Mouse (Mus musculus) erythroblast, embryonic 14.5 days (primary cell): ENCODE results near the gene Tex9. TPM values are rescaled to one million over a fixed set of nuclear protein-coding genes. Genes with fewer than 3 reads are reported as not detected.
"Not testable (repeated sequence)": the region's sequence is repeated elsewhere in the genome, so short reads cannot be mapped to it uniquely, and the experiment has no call there.

ENCODE experiments used
- H3K27me3 ChIP-seq: 2 replicates; pipeline ENCODE4 v1.6.1; 2012; ENCODE audit warnings: inconsistent platforms; ENCODE audit not compliant: control insufficient read depth
- H3K36me3 ChIP-seq: 2 replicates; pipeline ENCODE4 v1.6.1; 2012; ENCODE audit warnings: mild to moderate bottlenecking, inconsistent platforms; ENCODE audit not compliant: control insufficient read depth
- H3K4me1 ChIP-seq: 2 replicates; pipeline ENCODE4 v1.6.1; 2012; ENCODE audit warnings: inconsistent platforms; ENCODE audit not compliant: control insufficient read depth
- H3K4me3 ChIP-seq: replicated peaks from 2 replicates; pipeline ENCODE3; 2012; ENCODE audit warnings: moderate library complexity, mild to moderate bottlenecking, inconsistent platforms
- H3K9me3 ChIP-seq: 2 replicates; pipeline ENCODE4 v1.6.1; 2012; ENCODE audit warnings: low read length, inconsistent platforms, mixed read lengths; ENCODE audit not compliant: control insufficient read depth
- GATA1 ChIP-seq: IDR thresholded peaks from 2 replicates; pipeline ENCODE4 v1.6.1; 2012; ENCODE audit warnings: low read length, inconsistent platforms, mixed read lengths
- TAL1 ChIP-seq: IDR thresholded peaks from 3 replicates; pipeline ENCODE4 v1.6.1; 2012; ENCODE audit warnings: low read length, inconsistent platforms, mixed read lengths
- polyA plus RNA-seq: library from polyadenylated mRNA; stranded (reverse); fragments of >175 nt; gene quantifications from 2 replicates; pipeline ENCODE4 v1.2.3, GENCODE M21; 2012

Tex9 gene
- polyA plus RNA-seq, 1 experiment, result 0.13 TPM

DNA sequence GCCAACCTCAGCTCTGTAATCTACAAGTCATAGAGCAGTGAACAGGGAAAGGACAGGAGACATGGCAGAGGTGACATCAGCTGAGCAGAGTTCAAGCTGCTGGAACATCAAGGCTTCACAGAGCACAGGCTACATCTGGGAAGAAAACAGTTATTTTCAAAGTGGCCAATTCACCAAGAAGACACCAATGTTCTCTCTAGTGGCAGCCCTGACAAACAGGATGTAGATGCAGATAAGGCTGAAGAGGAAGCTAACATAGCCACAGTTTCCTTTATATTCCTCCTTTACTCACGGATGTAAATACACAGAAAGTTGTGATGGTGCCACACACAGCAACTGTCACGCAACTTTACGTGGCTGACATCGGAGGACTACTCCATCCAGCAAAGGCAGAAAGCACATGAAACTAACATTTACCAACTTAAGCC, 26.2 kb downstream of the Tex9 start:
- H3K4me1 ChIP-seq, result peaks cover 6% of the 10 kb centered on the region
- no peaks in the 10 kb centered on the region for H3K9me3 ChIP-seq
- H3K4me3 ChIP-seq, result no peak overlapping the region
- H3K27me3 ChIP-seq, result no peaks in the 10 kb centered on the region
- peaks cover 33% of the 10 kb centered on the region for H3K36me3 ChIP-seq
- TF ChIP-seq GATA1 (no peak), TAL1 (no peak)

- Histone ChIP-seq H3K27me3 (no peaks in the 10 kb centered on the region), H3K36me3 (peaks cover 41% of the 10 kb centered on the region), H3K4me1 (peaks cover 6% of the 10 kb centered on the region), H3K9me3 (no peaks in the 10 kb centered on the region), H3K4me3 (no peak overlapping the region)
- TF ChIP-seq GATA1 (no peak), TAL1 (no peak)
These were observed 27.2 kb downstream of the Tex9 start for GRCm38 (mm10) chr9:72464806-72465205.

DNA sequence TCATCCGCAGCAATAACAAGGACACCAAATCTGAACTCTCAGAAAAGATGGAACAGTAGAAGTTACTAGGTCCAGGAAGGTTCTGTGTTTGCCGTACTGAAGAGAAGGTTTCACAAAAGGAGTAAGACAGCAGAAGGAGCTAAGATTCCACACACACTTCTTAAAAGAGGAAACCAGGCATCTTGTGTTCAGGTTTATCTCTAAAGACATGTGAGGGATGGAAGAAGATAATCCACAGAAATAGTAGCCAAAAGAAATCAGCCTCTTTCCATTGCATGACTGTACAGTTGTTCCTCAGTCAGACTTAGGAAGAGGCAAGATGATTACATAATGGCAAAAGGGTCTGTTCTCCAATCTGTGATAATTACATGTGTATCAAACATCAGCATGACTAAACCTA, 29.6 kb downstream of the Tex9 start:
- Histone ChIP-seq H3K36me3 (peaks cover 62% of the 10 kb centered on the region), H3K9me3 (no peaks in the 10 kb centered on the region), H3K27me3 (no peaks in the 10 kb centered on the region), H3K4me3 (no peak overlapping the region), H3K4me1 (peaks cover 2% of the 10 kb centered on the region)
- TF ChIP-seq GATA1 (no peak), TAL1 (no peak)

- no peak overlapping the region for H3K4me3 ChIP-seq
- no peaks in the 10 kb centered on the region for H3K9me3 ChIP-seq
- no peak for TF ChIP-seq TAL1
- TF ChIP-seq GATA1, result no peak
- no peaks in the 10 kb centered on the region for H3K27me3 ChIP-seq
- H3K36me3 ChIP-seq, result peaks cover 78% of the 10 kb centered on the region
- H3K4me1 ChIP-seq, result no peaks in the 10 kb centered on the region; the same call in 1 of the 2 replicates
These were observed 31.2 kb downstream of the Tex9 start for GRCm38 (mm10) chr9:72460767-72461166.

DNA sequence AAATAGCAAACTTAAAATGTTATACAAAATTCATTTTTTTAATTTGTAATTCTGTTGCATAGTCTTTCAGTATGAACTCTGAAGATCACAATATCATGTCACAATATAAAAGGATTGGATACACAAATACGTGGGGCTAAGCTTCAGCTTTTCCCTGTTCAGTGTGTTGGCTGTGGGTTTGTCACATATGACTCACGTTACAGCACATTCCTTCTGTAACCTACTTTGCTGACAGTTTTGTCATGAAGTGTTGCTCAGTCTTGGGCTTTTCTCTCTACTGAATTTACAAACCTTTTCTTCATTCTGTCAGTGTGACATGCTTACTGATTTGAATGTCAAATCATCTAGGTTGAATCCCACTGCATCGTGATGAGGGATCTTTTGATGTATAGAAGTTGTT, 32.3 kb downstream of the Tex9 start:
- Histone ChIP-seq H3K36me3 (peaks cover 89% of the 10 kb centered on the region), H3K4me1 (no peaks in the 10 kb centered on the region), H3K4me3 (no peak overlapping the region), H3K27me3 (no peaks in the 10 kb centered on the region), H3K9me3 (no peaks in the 10 kb centered on the region)
- TF ChIP-seq GATA1, result no peak

DNA sequence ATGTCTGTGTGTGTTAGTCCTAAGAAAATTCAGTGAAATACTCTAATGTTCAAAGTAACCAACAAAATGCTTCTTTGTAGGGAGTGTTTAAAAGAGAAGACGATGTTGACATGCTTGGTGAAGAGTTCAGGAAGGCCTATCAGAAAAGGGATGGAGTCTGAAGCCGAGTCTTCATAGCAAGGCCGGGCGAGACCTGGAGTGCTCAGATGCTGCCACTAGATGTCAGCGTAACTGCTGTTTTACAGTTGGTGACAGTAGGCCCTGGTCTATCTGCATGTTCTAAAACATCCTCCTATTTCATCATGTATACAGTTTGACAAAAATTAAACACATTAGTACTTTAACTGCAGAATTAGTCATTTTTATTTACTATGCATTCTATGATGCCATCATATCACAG, 33.8 kb downstream of the Tex9 start:
- no peaks in the 10 kb centered on the region for H3K27me3 ChIP-seq
- H3K4me3 ChIP-seq, result no peak overlapping the region
- no peak for TF ChIP-seq TAL1
- TF ChIP-seq GATA1, result no peak
- peaks cover 98% of the 10 kb centered on the region for H3K36me3 ChIP-seq
- peaks cover 2% of the 10 kb centered on the region; the same call in 1 of the 2 replicates for H3K4me1 ChIP-seq
- H3K9me3 ChIP-seq, result no peaks in the 10 kb centered on the region

- H3K27me3 ChIP-seq, result no peaks in the 10 kb centered on the region
- H3K36me3 ChIP-seq, result peaks cover 99% of the 10 kb centered on the region
- H3K4me1 ChIP-seq, result peaks cover 4% of the 10 kb centered on the region; the same call in 1 of the 2 replicates
- TF ChIP-seq GATA1, result no peak
- no peak for TF ChIP-seq TAL1
- H3K9me3 ChIP-seq, result no peaks in the 10 kb centered on the region
- no peak overlapping the region for H3K4me3 ChIP-seq
These were observed 35.6 kb downstream of the Tex9 start for GRCm38 (mm10) chr9:72456374-72456773.

DNA sequence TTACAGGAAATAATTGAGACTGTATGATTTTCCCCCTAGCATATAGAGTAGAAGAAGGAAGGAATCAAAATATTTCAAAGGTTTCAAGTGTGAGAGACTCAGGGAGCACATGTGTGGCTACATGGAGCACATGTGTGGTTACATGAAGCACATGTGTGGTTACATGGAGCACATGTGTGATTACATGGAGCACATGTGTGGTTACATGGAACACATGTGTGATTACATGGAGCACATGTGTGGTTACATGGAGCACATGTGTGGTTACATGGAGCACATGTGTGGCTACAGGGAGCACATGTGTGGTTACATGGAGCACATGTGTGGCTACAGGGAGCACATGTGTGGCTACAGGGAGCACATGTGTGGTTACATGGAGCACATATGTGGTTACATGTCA, 37.7 kb downstream of the Tex9 start:
- not testable (repeated sequence) for H3K27me3 ChIP-seq, H3K4me3 ChIP-seq, H3K9me3 ChIP-seq
- peaks cover 18% of the 10 kb centered on the region for H3K4me1 ChIP-seq
- peaks cover 99% of the 10 kb centered on the region for H3K36me3 ChIP-seq

- no peak overlapping the region for H3K4me3 ChIP-seq
- H3K36me3 ChIP-seq, result peaks cover 99% of the 10 kb centered on the region
- H3K4me1 ChIP-seq, result peaks cover 44% of the 10 kb centered on the region
- no peaks in the 10 kb centered on the region for H3K9me3 ChIP-seq
- no peaks in the 10 kb centered on the region for H3K27me3 ChIP-seq
- TF ChIP-seq TAL1, result no peak
- TF ChIP-seq GATA1, result no peak
These were observed 40.9 kb downstream of the Tex9 start for GRCm38 (mm10) chr9:72451111-72451510.

DNA sequence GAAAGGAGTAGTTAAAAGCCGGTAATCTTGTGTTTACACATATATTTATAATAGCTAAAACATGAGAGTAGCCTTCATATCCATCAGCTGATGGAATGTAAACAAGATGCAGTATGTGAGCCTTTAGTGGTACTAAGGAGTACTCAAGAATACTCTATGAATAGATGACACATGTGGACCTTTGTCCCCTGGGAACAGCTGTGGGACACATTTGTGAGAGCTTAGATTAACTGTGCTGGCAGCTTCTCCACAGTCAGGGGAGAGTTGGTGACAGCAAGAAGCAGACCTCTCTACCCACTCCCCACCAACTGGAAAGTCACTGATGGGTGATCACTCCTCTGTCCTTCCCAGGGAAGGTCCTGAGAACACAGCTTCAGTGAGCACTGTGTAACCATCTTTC, 41.6 kb downstream of the Tex9 start:
- TF ChIP-seq GATA1, result no peak
- no peak for TF ChIP-seq TAL1
- H3K9me3 ChIP-seq, result no peaks in the 10 kb centered on the region
- H3K27me3 ChIP-seq, result no peaks in the 10 kb centered on the region
- no peak overlapping the region for H3K4me3 ChIP-seq
- H3K36me3 ChIP-seq, result peaks cover 99% of the 10 kb centered on the region
- H3K4me1 ChIP-seq, result peaks cover 45% of the 10 kb centered on the region
